Mouse (Mus musculus) spleen, adult 2 months (tissue): ENCODE measurements at regions not wholly inside any gene's neighbourhood (a gene's known extent, or its start where the extent isn't known, plus 50 kb on each side); places are given as distances from the start of the nearest gene placed in this dataset.

Source experiments
- CTCF ChIP-seq: fragments of 200-500 bp; IDR thresholded peaks from 2 replicates; pipeline ENCODE4 v1.5.1; 2011; ENCODE audit warnings: mild to moderate bottlenecking, inconsistent platforms; ENCODE audit not compliant: insufficient read depth, insufficient read length, insufficient replicate concordance; ENCODE audit errors: extremely low read depth
- POLR2A ChIP-seq: fragments of 200-500 bp; IDR thresholded peaks from 2 replicates; pipeline ENCODE4 v1.6.1; 2011; ENCODE audit warnings: low read depth, low read length, inconsistent platforms

DNA sequence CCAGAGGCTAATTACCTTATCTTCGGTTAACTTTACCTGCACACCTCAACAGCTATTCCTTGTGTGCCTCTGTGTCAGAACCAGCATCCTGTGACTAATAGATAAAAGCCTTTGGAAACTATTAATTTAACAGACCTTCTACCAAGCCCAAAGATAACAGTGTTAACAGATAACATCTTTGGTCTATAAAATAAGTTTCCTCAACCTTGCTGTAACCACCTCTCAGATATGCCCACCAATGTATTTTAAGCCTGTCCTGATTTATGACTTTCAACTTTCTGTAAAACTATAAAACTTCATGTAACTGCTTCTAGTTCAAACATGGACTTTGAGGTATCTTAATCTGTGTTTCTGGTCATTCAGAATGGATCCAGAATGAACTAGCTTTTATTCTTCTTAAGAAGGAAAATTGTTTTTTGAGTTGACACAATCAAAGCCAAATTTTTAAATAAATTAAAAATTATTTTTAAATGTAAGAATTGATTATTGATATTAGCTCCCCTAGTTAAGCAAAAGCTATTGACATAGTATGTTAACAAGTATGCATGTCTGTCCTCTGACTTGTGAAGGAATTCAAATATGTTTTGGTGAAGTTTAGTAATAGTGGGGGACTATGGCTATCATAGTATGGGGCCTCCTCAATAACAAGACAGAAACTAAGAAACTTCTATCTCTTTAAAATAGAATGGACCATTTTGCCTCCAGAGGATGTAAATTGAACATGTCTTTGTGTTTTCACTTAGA lies 238.7 kb upstream of the Marcks start:
- no peak for TF ChIP-seq CTCF
- no peak for TF ChIP-seq POLR2A
